Mouse (Mus musculus) thymus, adult 18-20 months (tissue): ENCODE data around the gene Nim1k.
"Not testable (repeated sequence)": the region's sequence is repeated elsewhere in the genome, so short reads cannot be mapped to it uniquely, and the experiment has no call there.

Experiments
- DNase-seq, 2 experiments: peaks; one replicate each; pipeline ENCODE4 v3.0.0; 2022; ENCODE audit warnings: mixed read lengths in 2 of 2

Nim1k gene

DNA sequence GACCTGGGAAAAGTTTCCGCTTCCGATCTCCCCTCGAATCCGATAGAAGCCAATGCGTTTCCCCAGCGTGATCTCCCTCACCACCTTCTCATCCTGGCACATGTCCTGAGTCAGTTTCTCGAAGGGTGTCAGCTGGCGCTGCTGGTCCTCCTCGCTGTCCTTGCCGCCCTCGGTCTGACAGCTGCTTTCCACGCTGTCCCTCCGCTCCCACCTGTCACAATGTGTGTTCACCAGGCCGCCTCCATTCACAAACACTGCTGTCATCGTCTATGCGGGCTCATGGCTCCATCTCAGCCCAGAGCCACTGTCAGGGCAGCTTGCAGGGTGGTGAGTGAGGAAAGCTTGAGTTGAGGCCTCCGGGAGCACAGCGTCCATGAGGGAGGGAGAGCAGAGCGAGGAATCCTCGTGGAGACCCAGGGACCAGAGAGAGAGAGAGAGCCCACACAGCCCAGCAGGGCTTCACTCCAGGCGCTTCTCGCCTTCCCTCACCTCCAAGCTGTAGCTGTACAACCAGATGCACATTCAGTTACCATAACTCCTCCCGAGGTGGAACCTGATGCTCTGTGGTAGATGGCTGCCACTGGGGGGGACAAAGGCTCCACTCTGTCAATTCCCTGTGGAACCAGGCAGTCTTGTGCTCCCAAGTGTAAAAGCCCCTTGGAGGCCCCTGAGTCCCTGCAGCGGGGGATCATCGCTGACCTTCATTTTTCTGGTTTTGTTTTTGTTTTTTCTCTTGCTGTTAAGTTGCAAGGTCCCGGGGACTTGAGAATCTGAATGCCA, 27.9 kb downstream of the Nim1k start:
- no peak for DNase-seq

DNA sequence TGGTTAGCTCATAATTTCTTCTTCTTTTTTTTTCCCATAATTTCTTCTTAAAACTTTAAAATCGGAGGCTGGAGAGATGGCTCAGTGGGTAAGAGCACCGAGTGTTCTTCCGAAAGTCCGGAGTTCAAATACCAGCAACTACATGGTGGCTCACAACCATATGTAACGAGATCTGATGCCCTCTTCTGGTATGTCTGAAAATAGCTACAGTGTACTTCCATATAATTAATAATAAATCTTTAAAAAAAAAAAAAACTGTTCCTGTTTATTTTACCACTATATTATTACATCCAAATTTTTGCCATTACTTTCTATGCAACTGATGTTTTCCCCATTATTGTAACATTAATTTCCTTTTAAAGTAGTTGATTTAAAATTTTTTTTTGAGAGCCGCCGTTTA, 31.1 kb downstream of the Nim1k start:
- DNase-seq, result no peak

DNA sequence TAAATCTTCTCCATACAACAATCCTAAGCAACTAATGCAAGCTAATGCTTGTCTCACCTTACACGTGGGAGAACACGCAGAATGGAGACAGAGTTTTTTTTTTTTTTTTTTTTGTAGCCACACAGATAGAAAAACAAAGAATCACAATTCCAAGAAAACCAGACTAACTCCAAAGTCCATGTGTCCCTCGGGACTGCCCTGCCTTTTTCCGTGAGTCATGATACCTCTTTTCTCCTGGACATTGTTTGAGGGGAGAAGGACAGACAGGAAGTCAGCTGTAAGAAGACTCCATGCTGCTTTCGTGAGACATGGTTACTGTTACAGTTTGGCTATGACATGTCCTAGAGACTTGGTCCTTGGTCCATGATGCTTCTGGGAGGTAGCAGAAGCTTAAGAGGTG, 32.3 kb downstream of the Nim1k start:
- DNase-seq, result no peak

DNA sequence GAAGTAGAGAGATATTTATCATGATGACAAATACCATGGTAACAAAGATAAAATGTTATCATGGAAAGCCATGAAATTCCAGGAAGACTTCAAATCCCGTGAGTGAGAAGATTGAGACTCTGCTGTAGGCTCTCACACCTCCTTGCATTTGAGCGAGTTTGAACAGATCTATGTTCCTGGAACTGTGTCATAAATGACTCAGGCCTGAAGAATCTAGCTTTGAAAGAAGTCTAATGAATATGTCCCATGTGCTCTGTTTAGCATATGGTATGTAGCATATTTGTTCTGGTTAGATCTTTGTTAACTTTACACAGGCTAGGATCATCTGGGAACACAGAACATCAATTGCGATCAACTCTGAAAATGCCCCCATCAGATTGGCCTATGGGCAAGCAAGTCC, 33.2 kb downstream of the Nim1k start:
- DNase-seq, result no peak

GRCm38 (mm10) chr13:119716105-119716504, 39.6 kb downstream of the Nim1k start:
- no peak for DNase-seq

DNA sequence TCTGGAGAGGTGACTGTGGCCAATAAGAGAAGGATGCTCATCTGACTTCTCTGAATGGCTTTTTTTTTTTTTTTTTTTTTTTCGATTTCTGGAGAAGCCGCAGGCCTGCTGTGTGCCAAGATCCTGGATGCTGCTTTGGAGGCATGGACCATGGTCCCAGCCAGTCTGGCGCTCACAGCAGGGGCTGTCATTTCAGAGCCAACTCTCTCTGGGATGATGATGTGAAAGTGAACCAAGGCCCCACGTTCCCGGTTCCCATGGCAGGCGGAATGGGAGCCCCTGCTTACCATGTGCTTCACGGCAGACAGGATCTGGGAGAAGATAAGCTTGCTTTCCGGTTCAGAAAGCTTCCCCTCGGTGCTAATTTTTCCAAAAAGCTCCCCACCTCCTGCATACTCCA, 41.9 kb downstream of the Nim1k start:
- no peak for DNase-seq

DNA sequence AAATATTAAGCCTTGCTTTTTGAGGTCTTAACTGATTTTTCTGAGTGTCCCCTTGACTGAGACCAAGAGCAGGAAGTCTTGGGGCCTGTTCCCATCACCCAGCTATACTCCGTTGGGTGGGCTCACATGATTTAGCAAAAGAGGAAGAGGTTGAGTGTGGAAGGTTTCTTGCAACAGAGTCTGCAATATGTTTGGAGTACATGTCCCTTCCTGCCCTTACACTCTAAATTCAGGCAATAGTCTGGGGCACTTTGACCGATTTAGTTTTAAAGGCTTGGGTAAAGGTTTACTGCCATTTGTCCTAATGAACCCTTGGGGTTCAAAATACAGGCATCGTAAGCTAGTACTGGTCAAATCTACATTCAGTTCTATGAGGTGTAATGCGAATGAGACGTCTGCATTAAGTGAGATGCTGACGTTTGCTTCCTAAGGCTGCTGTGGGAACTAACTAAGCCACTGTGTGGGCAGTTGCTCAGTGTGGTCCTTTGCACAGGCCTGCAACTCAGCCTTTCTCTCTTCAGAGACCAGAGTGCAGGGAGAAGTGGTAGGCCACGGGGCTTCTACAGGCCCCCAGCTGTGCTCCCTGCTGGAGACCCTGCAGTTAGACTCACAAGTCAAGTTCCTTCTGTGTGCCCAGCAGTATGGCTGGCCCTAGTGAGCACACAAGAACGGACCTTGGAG, 42.4 kb downstream of the Nim1k start:
- DNase-seq, result no peak

DNA sequence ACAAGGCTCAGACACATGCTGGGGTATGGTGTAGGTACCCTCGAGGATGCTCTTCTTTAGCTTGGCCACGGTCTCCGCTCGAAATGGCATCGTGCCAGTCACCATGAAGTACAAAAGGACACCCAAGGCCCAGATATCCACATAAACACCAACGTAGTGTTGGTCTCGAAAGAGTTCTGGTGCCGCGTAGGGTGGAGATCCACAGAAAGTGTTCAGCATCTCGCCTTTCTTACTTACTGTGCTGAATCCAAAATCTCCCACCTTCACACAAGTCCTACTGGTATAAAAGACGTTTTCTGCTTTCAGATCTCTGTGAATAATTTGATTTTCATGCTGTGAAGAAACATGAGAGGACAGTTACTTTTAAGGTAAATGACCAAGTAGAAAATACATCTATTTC, 43.2 kb downstream of the Nim1k start:
- DNase-seq, result no peak

DNA sequence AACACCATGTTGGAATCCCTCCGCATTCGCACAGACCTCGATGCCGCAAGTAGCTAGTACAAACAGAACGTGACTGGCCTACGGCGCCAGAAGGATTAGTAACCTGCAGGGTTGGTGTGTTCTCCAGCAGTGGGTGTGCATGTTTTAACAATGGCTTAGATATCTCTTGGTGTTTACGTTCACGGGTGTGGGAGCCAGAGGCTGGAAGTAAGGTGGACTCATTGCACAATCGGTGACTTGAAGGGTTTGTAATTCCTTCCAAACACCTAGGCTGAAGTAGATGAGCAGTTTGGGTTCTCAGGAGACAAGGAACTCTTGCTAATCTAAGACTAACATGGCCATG, 45.4 kb downstream of the Nim1k start:
- DNase-seq, result no peak

DNA sequence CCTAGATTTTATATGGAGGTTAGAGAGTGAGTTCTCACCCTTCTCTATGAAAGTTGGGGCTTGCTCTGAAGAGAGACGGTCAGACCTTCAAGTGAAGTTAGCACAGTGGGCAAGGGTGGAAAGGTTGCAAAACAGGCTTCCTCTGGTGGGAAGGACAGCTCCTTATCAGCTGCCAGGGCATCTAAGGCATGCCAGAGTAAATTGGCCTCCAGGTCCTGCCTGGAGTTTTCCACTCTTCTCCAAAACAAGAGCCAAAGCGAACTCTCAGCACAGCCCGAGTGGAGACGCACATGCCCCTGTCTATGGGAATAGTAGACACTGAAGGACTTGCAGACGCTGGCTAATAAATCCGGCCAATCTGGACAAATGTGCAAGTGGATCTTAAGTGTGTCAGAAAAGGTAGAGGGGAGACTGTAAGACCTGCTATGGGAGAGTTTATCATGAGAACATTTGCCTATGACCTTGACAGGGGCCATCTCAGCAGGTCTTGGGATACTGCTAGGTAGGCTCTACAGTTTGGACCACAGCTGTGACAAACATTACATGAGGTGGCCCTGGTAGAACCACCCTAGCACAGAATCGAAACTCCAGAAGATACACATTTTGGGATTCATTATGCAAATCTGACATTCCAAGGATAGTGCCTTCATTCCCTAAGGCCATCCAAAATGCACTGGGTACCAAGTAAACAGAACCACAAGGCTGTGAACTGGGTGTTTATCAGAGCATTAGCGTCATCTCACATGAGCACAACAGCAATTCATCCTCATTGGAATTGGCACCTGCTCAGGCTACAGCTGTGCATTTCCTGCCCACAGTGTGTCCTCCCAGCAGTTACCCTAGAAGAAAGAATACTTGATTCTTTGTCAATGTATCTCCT, 46.1 kb downstream of the Nim1k start:
- DNase-seq, result no peak

DNA sequence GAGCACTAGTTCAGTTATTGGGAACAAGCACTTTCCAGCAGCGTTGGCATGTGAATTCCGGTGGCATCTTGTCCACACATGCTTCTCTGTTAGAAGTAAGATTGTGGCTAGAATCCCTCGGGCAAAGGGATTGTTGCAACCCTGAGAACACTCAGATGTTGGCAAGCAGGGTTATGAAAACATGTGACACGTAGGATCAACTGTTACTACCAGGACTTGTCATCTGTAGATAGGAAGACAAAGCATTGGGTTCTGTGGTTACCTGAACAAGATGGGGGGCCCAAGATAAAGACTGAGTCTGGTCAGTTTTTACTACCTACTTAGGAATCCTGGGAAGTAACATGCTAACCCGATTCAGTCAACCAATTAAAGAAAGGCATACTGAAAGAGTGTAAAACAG, 46.7 kb downstream of the Nim1k start:
- no peak for DNase-seq

DNA sequence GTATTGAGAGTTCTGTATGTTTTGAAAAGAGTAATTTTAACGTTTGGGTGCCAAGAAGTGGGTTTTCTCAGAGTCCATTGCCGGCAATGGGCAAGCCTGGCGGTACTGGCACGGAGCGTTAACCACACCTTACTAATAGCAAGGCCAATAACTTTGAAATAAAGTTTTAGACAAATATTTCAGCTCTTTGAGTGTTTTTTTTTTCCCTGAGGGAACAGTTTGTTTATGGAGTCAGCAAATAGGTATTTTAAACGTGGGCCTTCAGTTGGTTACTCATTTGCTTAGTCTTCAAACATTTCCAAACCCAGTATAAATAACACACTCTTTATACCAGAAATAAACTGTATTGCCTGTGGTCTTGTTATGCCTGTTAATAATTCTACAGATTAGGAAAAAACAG, 47.8 kb downstream of the Nim1k start:
- no peak for DNase-seq

DNA sequence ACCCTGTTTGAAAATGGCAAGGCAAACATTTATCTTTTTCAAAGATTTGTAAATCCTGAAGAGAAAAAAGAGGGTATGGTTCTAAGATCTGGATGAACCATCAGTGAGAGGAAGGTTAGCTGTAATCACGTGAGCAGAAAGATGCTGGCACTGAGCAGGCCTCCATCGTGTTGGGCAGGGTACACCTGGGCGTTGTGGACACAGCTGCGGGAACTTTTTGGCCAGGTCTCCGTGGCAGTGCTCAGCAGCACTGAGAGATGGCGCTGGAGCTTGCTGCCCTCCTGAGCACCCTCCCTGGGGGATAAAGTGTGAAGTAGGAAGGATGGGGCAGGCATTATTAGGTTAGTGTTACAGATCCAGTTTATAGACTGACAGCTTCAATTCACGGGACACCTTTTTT, 48.7 kb downstream of the Nim1k start:
- no peak for DNase-seq

GRCm38 (mm10) chr13:119706278-119706880, 49.3 kb downstream of the Nim1k start:
- DNase-seq, result not testable (repeated sequence)

- DNase-seq, result no peak
These were observed 51.4 kb downstream of the Nim1k start for GRCm38 (mm10) chr13:119704280-119704679.

DNA sequence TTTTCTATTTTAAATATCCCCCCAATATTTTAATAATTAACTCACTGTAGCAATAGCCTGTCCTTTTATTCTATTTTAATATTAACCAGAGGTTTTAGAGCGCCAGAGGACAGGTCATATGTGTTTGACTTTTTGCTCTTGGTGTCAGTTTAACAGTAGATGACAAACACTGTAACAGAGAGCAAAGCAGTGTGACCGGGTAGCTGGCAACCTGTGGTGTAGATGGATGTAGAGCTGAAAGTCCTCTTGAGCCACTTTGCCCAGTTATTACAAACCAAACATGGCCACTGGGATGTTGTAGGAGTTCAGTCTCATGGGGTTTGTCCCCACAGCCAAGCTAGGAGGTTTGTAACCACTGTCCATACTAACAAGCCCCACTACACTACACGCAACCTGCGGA, 57.2 kb downstream of the Nim1k start:
- DNase-seq, result no peak

- DNase-seq, result no peak
These were observed 59.2 kb downstream of the Nim1k start for GRCm38 (mm10) chr13:119696496-119696895.

DNA sequence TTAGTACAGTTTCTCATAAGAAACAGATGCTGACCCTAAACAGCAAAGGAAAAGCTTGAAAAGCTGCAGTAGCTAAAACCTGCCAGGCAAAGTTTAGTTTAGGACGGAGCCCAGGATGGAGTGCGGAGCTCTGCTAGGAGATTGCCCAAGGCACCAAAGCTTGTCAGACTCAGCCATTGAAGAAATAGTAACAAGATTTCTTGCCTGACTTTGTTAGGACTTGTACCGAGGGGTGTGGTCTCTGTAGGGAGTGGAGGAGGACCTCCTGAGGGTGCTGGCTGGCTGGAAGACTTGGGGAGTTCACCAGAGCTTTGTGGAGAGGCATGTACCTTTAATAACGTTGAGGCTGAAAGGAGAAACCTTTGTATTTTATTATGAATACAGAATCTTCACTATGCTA, 60.0 kb downstream of the Nim1k start:
- no peak for DNase-seq

- not testable (repeated sequence) for DNase-seq
These were observed 63.7 kb downstream of the Nim1k start for GRCm38 (mm10) chr13:119691958-119692357.

GRCm38 (mm10) chr13:119690876-119691620, 64.6 kb downstream of the Nim1k start:
- no peak for DNase-seq

GRCm38 (mm10) chr13:119690039-119690728, 65.5 kb downstream of the Nim1k start, which contains the start of gene Hmgcs1:
Gene Hmgcs1, plus strand, starts transcription at chr13:119690379.
- DNase-seq, result peak; percentile 98

DNA sequence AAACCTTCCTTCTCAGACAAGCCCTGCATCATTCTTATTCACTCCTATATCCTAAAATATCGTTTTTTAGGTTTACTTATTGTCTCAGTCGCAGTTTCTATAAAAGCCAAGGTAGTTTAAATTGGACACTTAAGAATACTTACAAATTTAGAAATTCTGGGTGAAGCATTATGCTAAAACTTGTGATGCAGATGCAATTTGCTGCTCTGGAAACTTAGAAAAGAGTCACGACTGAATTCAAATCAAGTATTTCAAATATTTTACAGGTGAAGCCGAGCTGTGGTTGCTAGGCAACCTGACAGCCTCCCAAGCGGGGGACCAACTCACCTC, 66.0 kb downstream of the Nim1k start:
- no peak for DNase-seq
